Mouse (Mus musculus) retina, postnatal 7 days (tissue): Measurements from ENCODE around the gene Gm13289.
"Not testable (repeated sequence)": the region's sequence is repeated elsewhere in the genome, so short reads cannot be mapped to it uniquely, and the experiment has no call there.

ENCODE experiments used
- DNase-seq: peaks from one replicate; pipeline ENCODE4 v3.0.0-alpha.2; 2012; ENCODE audit warnings: low read depth, low spot score

The Gm13289 gene

GRCm38 (mm10) chr4:88782335-88782734, 5.6 kb downstream of the Gm13289 start:
- DNase-seq, result not testable (repeated sequence)

GRCm38 (mm10) chr4:88785409-88785808, 8.7 kb downstream of the Gm13289 start, which contains the start of gene Gm13276:
TSS of gene Gm13276 (plus strand) at chr4:88785709.
- DNase-seq, result not testable (repeated sequence)

GRCm38 (mm10) chr4:88788402-88788801, 11.7 kb downstream of the Gm13289 start, which contains the start of gene Gm13277:
TSS of gene Gm13277 (plus strand) at chr4:88788632.
- DNase-seq, result not testable (repeated sequence)

- DNase-seq, result not testable (repeated sequence)
These were observed 14.5 kb downstream of the Gm13289 start, which contains the start of gene Gm13278 for GRCm38 (mm10) chr4:88791250-88791649. TSS of gene Gm13278 (plus strand) at chr4:88791550.

GRCm38 (mm10) chr4:88793936-88794675, 17.4 kb downstream of the Gm13289 start, which contains the start of gene Gm13275:
TSS of gene Gm13275 (plus strand) at chr4:88794487.
- DNase-seq, result not testable (repeated sequence)

GRCm38 (mm10) chr4:88797097-88797496, 20.4 kb downstream of the Gm13289 start, which contains the start of gene Gm13279:
TSS of gene Gm13279 (plus strand) at chr4:88797397.
- not testable (repeated sequence) for DNase-seq

GRCm38 (mm10) chr4:88799365-88799764, 22.6 kb downstream of the Gm13289 start, which contains the start of gene Gm13285:
TSS of gene Gm13285 (plus strand) at chr4:88799665.
- not testable (repeated sequence) for DNase-seq

GRCm38 (mm10) chr4:88802954-88803353, 26.2 kb downstream of the Gm13289 start, which contains the start of gene Gm13287:
TSS of gene Gm13287 (plus strand) at chr4:88803254.
- DNase-seq, result not testable (repeated sequence)

- DNase-seq, result not testable (repeated sequence)
These were observed 28.5 kb downstream of the Gm13289 start, which contains the start of gene Gm13288 for GRCm38 (mm10) chr4:88805231-88805630. TSS of gene Gm13288 (plus strand) at chr4:88805531.

GRCm38 (mm10) chr4:88805761-88806160, 29.0 kb downstream of the Gm13289 start:
- DNase-seq, result not testable (repeated sequence)

GRCm38 (mm10) chr4:88815928-88816327, 39.2 kb downstream of the Gm13289 start, which contains the start of gene Ifna7:
TSS of gene Ifna7 (plus strand) at chr4:88816228.
- DNase-seq, result no peak

GRCm38 (mm10) chr4:88819659-88820058, 42.9 kb downstream of the Gm13289 start, which contains the start of gene Ifna11:
TSS of gene Ifna11 (plus strand) at chr4:88819959.
- no peak for DNase-seq

- DNase-seq, result peak; percentile 4
These were observed 46.3 kb downstream of the Gm13289 start for GRCm38 (mm10) chr4:88822995-88823394.
